Mouse (Mus musculus) heart, postnatal 0 days (tissue): ENCODE measurements around the gene Cdca5.

Experiments used
- CTCF ChIP-seq: IDR thresholded peaks from 2 replicates; pipeline ENCODE4 v1.5.1; 2016; ENCODE audit warnings: antibody characterized with exemption, control low read depth, low read depth
- EP300 ChIP-seq: IDR thresholded peaks from 2 replicates; pipeline ENCODE4 v1.6.1; 2016; ENCODE audit warnings: antibody characterized with exemption, low read depth

DNA sequence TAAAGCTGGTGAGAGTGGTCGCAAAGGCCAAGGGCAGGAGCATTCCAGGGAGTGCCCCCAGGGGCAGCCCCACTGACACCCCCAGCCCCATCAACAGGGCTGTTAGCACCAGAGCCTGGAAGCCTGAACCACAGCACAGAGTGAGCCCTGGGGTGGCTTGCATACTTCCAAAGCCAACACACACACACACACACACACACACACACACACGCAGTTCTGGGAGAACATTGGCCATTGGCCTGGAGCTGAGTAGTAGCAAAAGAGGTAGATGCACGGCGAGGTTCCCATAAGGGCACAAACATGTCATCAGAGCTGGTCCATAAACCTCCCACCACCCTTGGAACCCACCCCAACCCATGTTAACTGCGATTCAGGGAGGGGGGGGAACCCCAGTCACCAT, 18.2 kb upstream of the Cdca5 start:
- TF ChIP-seq EP300 (no peak), CTCF (no peak)
